Mouse (Mus musculus) heart, postnatal 4 days (tissue): ENCODE results near the gene Selplg. TPM values are rescaled to one million over a fixed set of nuclear protein-coding genes. Genes with fewer than 3 reads are reported as not detected.

Source experiments
- total RNA-seq, 2 experiments: library from RNA; stranded (reverse); gene quantifications; 2 replicates each; pipeline ENCODE4 v1.2.3; 2021

Gene Selplg
- total RNA-seq, 2 experiments from 2014 or later, result 1.3 to 2.1 TPM

Other genes starting within 250 kb of the Selplg start
- 10 to 100 TPM; 12.6 to 14.6 TPM for gene Cmklr1, start 182.2 kb downstream of the Selplg start, total RNA-seq
- gene 1700069L16Rik, start 107.9 kb downstream of the Selplg start, total RNA-seq, result not detected
- 1 to 10 TPM; 3.9 to 4.4 TPM for gene Ficd, start 96.8 kb downstream of the Selplg start, total RNA-seq
- gene Sart3, start 60.1 kb downstream of the Selplg start, total RNA-seq, result 10 to 100 TPM; 30.4 to 30.7 TPM
- 100 to 1,000 TPM; 102 to 104 TPM for gene Iscu, start 59.9 kb downstream of the Selplg start, total RNA-seq
- 10 to 100 TPM; 11.7 to 13.7 TPM for gene Tmem119, start 32.1 kb downstream of the Selplg start, total RNA-seq
- 100 to 1,000 TPM in 1 of 2 experiments, 10 to 100 TPM in 1; 92.4 to 108 TPM for gene Coro1c, start 76.1 kb upstream of the Selplg start, total RNA-seq
- 10 to 100 TPM; 24.0 to 25.0 TPM for gene Ssh1, start 161.2 kb upstream of the Selplg start, total RNA-seq
- not detected for gene Dao, start 171.1 kb upstream of the Selplg start, total RNA-seq
- gene Usp30, start 232.8 kb upstream of the Selplg start, total RNA-seq, result 10 to 100 TPM; 15.9 to 17.8 TPM